Mouse (Mus musculus) midbrain, embryonic 14.5 days (tissue): Measurements from ENCODE around the gene Xpnpep3. TPM values are rescaled to one million over a fixed set of nuclear protein-coding genes. Genes with fewer than 3 reads are reported as not detected.

Source experiments
- ATAC-seq: fragments of 200-750 bp; cut with Nextera tagmentation; 2 replicates; pipeline ENCODE4 v1.8.0; 2017; ENCODE audit warnings: moderate number of reproducible peaks, moderate library complexity; ENCODE audit not compliant: low FRiP score, low TSS enrichment
- DNase-seq: peaks from one replicate; pipeline ENCODE4 v3.0.0-alpha.2; 2015
- H3K27ac ChIP-seq: fragments of 300-500 bp; sonication (generic); replicated peaks from 2 replicates; pipeline ENCODE4 v1.5.1; 2014; ENCODE audit warnings: mild to moderate bottlenecking, low read depth, low read length, moderate library complexity
- H3K27me3 ChIP-seq: fragments of 300-500 bp; sonication (generic); 2 replicates; pipeline ENCODE4 v1.6.1; 2014; ENCODE audit warnings: low read length, control low read depth, mixed read lengths; ENCODE audit not compliant: control insufficient read depth, insufficient read depth
- H3K36me3 ChIP-seq: fragments of 300-500 bp; sonication (generic); 2 replicates; pipeline ENCODE4 v1.6.1; 2014; ENCODE audit warnings: low read length, control low read depth; ENCODE audit not compliant: control insufficient read depth, insufficient read depth
- H3K4me1 ChIP-seq: fragments of 300-500 bp; sonication (generic); 2 replicates; pipeline ENCODE4 v1.6.1; 2014; ENCODE audit warnings: mild to moderate bottlenecking, antibody characterized with exemption, low read length, control low read depth; ENCODE audit not compliant: control insufficient read depth, insufficient read depth
- H3K4me2 ChIP-seq: fragments of 300-500 bp; sonication (generic); 2 replicates; pipeline ENCODE4 v1.6.1; 2014; ENCODE audit warnings: mild to moderate bottlenecking, low read length, moderate library complexity
- H3K4me3 ChIP-seq: fragments of 300-500 bp; sonication (generic); replicated peaks from 2 replicates; pipeline ENCODE4 v1.5.1; 2014; ENCODE audit warnings: low read depth, low read length
- H3K9ac ChIP-seq: fragments of 300-500 bp; sonication (generic); replicated peaks from 2 replicates; pipeline ENCODE4 v1.6.1; 2014; ENCODE audit warnings: mild to moderate bottlenecking, low read length, moderate library complexity
- H3K9me3 ChIP-seq: fragments of 300-500 bp; sonication (generic); 2 replicates; pipeline ENCODE4 v1.6.1; 2016; ENCODE audit warnings: low read length, control low read depth, mixed read lengths; ENCODE audit not compliant: control insufficient read depth
- WGBS: fragments of 180-500 bp; shearing (Covaris S2); extraction: QIAGEN DNeasy Blood & Tissue Kit; methylation state at CpG from one replicate; pipeline ENCODE4 v1.1.7; 2014; 5-methylcytosine and 5-hydroxymethylcytosine counted together
- polyA plus RNA-seq: library from polyadenylated mRNA; unstranded; fragments of >200 nt; fragmentation: Nextera tagmentation; extraction: Ambion mirVana; gene quantifications from 2 replicates; pipeline ENCODE4 v1.2.1, GENCODE M21; 2014

Xpnpep3 gene
- polyA plus RNA-seq, 1 experiment from 2014 or later: 6.6 TPM

GRCm38 (mm10) chr15:81461523-81461922, 61.6 kb downstream of the Xpnpep3 start:
- ATAC-seq (no peak), DNase-seq (no peak)
- Histone ChIP-seq H3K9me3 (no peaks in the 10 kb centered on the region; the same call in 1 of the 2 replicates), H3K4me2 (no peak overlapping the region), H3K27ac (no peak overlapping the region), H3K36me3 (peaks cover 6% of the 10 kb centered on the region; the same call in 1 of the 2 replicates), H3K4me1 (0 out of 2 replicates have a peak, but pooled peaks cover 5% of the 10 kb centered on the region), H3K4me3 (no peak overlapping the region), H3K27me3 (no peaks in the 10 kb centered on the region), H3K9ac (no peak overlapping the region)
- WGBS: 81% methylated on average over 7 of the region's 7 CpGs

- no peaks in the 10 kb centered on the region for H3K27me3 ChIP-seq
- DNase-seq (no peak), ATAC-seq (no peak)
- H3K4me2 ChIP-seq: peak overlapping the region; percentile 74
- peak overlapping the region; percentile 71; the same call in 1 of the 2 replicates for H3K9ac ChIP-seq
- WGBS: 80% methylated on average over 12 of the region's 12 CpGs
- H3K4me3 ChIP-seq: peak overlapping the region; percentile 63
- peak overlapping the region; percentile 90 for H3K27ac ChIP-seq
- peaks cover 11% of the 10 kb centered on the region; the same call in 1 of the 2 replicates for H3K36me3 ChIP-seq
- H3K4me1 ChIP-seq: peaks cover 15% of the 10 kb centered on the region
- no peaks in the 10 kb centered on the region; the same call in 1 of the 2 replicates for H3K9me3 ChIP-seq
These were observed 65.2 kb downstream of the Xpnpep3 start for GRCm38 (mm10) chr15:81465016-81465660.

DNA sequence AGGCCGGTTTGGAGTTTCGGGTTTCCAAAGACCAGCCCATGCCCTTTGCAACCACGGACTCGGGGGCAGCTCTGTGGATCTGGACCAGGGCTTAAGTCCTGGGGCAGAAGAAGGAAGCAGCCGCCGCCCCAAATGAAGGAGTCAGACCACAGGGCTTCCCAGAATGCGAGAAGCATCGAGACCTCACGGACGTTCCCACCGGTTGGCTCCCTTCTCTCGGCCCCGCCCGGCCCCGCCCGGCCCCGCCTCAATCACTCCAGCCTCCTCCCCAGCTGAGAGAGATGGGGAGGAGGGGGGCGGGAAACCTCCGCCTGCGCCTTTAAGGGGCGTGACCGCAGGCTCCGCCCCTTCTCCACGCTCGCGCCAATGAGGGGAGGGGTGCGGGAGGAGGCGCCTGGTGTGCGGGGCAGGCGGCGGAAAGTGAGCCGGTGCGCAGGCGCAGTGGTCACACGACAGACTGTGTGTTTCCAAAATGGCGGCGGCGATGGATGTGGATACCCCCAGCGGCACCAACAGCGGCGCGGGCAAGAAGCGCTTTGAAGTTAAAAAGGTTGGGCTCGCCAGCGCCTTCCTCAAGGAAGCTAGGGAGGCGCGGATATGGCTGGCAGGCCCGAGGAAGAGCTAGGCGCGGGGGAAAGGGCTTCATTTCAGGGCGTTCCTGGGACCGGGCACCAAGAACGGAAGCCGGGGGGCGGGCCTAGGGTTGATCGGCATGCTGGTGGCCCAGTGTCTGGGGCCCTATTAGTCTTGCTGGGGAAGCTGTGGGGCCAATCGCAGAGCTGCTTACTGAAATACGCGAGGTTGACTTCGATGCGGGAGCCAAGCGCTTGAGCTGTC, 66.2 kb downstream of the Xpnpep3 start, which contains the start of gene Rbx1:
Gene Rbx1, plus strand, starts transcription at position 396 of the 837 bp plus-strand sequence.
- peak within 1 kb of the TSS; percentile 63 for H3K4me3 ChIP-seq
- peak within 1 kb of the TSS; percentile 71 for H3K9ac ChIP-seq
- no peaks in the 10 kb centered on the region; the same call in 1 of the 2 replicates for H3K9me3 ChIP-seq
- H3K4me1 ChIP-seq: peaks cover 15% of the 10 kb centered on the region
- 1% methylated on average over 62 of the region's 62 CpGs for WGBS
- H3K27ac ChIP-seq: peak within 1 kb of the TSS; percentile 91
- no peaks in the 10 kb centered on the region for H3K27me3 ChIP-seq
- ATAC-seq (peak; percentile 99), DNase-seq (peak; percentile 99)
- H3K4me2 ChIP-seq: peak within 1 kb of the TSS; percentile 76
- peaks cover 17% of the 10 kb centered on the region for H3K36me3 ChIP-seq

GRCm38 (mm10) chr15:81466738-81467113, 66.8 kb downstream of the Xpnpep3 start:
- Histone ChIP-seq H3K4me2 (peak overlapping the region; percentile 76), H3K27me3 (no peaks in the 10 kb centered on the region), H3K9ac (peak overlapping the region; percentile 69), H3K36me3 (peaks cover 23% of the 10 kb centered on the region), H3K4me3 (peak overlapping the region; percentile 63), H3K4me1 (peaks cover 15% of the 10 kb centered on the region), H3K9me3 (no peaks in the 10 kb centered on the region; the same call in 1 of the 2 replicates), H3K27ac (peak overlapping the region; percentile 91)
- ATAC-seq (no peak), DNase-seq (no peak)
- under 1% methylated on average over 15 of the region's 15 CpGs for WGBS

DNA sequence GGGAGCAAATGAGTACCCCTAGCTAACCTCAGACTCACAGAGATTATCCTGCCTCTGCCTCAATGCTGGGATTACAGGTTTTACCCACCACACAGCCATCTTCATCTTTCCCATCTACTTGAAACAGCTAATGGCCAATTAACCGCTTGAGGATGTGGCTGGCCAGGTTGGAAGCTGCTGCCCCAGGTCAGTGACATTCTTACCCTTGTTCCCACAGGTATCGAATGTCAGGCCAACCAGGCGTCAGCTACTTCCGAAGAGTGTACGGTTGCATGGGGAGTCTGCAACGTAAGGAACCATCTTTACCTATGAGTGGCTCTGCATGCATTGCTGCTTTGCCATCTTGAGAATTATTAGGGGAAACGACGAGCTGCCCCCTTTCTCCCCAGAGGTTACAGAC, 70.8 kb downstream of the Xpnpep3 start:
- no peaks in the 10 kb centered on the region for H3K27me3 ChIP-seq
- H3K9ac ChIP-seq: no peak overlapping the region
- peaks cover 9% of the 10 kb centered on the region for H3K4me1 ChIP-seq
- H3K36me3 ChIP-seq: peaks cover 62% of the 10 kb centered on the region
- H3K27ac ChIP-seq: no peak overlapping the region
- DNase-seq (no peak), ATAC-seq (no peak)
- no peak overlapping the region for H3K4me3 ChIP-seq
- H3K9me3 ChIP-seq: no peaks in the 10 kb centered on the region
- 88% methylated on average over 8 of the region's 8 CpGs for WGBS
- H3K4me2 ChIP-seq: no peak overlapping the region

DNA sequence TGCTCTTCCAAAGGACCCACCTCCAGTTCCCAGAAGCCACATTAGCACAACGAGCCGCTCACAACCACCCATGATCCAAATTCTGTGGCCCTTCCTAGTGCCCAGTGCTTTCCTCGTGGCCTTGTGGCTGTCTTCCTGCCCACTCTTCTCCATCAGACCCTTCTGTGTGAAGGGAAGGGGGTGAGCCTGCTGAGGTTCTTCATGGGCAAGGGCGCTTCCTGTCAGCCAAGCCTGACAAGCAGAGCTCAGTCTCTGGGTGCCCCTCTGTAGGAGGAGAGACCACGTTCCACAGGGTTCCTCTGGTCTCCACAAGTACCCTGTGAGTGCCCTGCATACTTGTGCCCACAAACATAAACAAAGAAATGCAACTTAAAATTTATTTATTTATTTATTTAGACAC, 72.3 kb downstream of the Xpnpep3 start:
- WGBS: 96% methylated on average over 5 of the region's 5 CpGs
- no peaks in the 10 kb centered on the region for H3K9me3 ChIP-seq
- no peak overlapping the region for H3K4me3 ChIP-seq
- H3K4me1 ChIP-seq: peaks cover 9% of the 10 kb centered on the region
- DNase-seq (no peak), ATAC-seq (no peak)
- H3K27me3 ChIP-seq: no peaks in the 10 kb centered on the region
- no peak overlapping the region for H3K27ac ChIP-seq
- no peak overlapping the region for H3K9ac ChIP-seq
- H3K36me3 ChIP-seq: peaks cover 65% of the 10 kb centered on the region
- no peak overlapping the region for H3K4me2 ChIP-seq

DNA sequence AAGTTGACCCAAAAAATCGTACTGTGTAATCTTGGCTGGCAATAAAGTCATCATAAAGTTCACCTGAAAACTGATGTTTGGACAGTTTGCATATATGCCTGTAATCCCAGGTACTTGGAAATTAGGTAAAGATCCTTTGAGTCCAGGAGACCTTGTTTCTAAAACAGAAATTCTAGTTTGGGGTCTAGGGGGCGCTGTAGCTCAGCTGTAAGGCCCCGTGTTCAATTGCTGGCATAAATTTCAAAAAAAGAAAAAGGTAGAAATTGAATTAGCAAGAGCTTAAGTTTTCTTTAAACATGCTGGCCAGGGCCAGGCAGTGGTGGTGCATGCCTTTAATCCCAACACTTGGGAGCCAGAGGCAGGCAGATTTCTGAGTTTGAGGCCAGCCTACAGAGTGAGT, 75.7 kb downstream of the Xpnpep3 start:
- 47% methylated on average over 3 of the region's 3 CpGs for WGBS
- Histone ChIP-seq H3K4me2 (no peak overlapping the region), H3K4me1 (no peaks in the 10 kb centered on the region), H3K9ac (no peak overlapping the region), H3K27ac (no peak overlapping the region), H3K27me3 (no peaks in the 10 kb centered on the region), H3K9me3 (no peaks in the 10 kb centered on the region), H3K4me3 (no peak overlapping the region), H3K36me3 (peaks cover 54% of the 10 kb centered on the region)
- ATAC-seq (no peak), DNase-seq (peak; percentile 50)

GRCm38 (mm10) chr15:81476597-81476996, 76.7 kb downstream of the Xpnpep3 start:
- ATAC-seq: no peak
- Histone ChIP-seq H3K4me2 (peak overlapping the region; percentile 27), H3K27ac (no peak overlapping the region), H3K4me3 (no peak overlapping the region), H3K4me1 (no peaks in the 10 kb centered on the region), H3K9me3 (no peaks in the 10 kb centered on the region), H3K9ac (no peak overlapping the region), H3K36me3 (peaks cover 44% of the 10 kb centered on the region), H3K27me3 (no peaks in the 10 kb centered on the region)
- DNase-seq: peak; percentile 53
- WGBS: 6% methylated on average over 2 of the region's 2 CpGs
